ENCODE assay signal across 19 mouse cellular contexts in genomic region chr14:10712916-10713315, GRCm38 (mm10).
DNase-seq lines count a peak whose midpoint lies in the region; ATAC-seq lines count a peak whose summit lies in the region.
"Had no signal": no experiment of that assay in that cellular context is flagged by ENCODE, and none has a peak within 500 bp of the region (broad histone marks: within the 10 kb centered on the region; RNA-seq: fewer than 3 reads in every experiment).

No protein-coding gene starts in this region.

- H3K4me1 ChIP-seq in forebrain, embryonic 13.5 days, result peaks cover 29% of the 10 kb centered on the region
- H3K4me1 ChIP-seq in forebrain, embryonic 14.5 days (ENCODE audit: control insufficient read depth, insufficient read depth, low read length), result no peaks in the 10 kb centered on the region
- H3K4me1 ChIP-seq: heart, embryonic 10.5 days; hindbrain, embryonic 15.5 days; limb, embryonic 15.5 days; liver, embryonic 15.5 days; neural tube, embryonic 12.5 days had no signal

- no peak overlapping the region for H3K27ac ChIP-seq in forebrain, embryonic 13.5 days
- H3K27ac ChIP-seq in forebrain, embryonic 14.5 days (ENCODE audit: low read depth, low read length), result no peak overlapping the region
- H3K27ac ChIP-seq: forebrain, embryonic 12.5 days; heart, embryonic 10.5 days; hindbrain, embryonic 15.5 days; limb, embryonic 15.5 days; liver, embryonic 15.5 days; neural tube, embryonic 12.5 days had no signal

- H3K27me3 ChIP-seq in forebrain, embryonic 13.5 days, result no peaks in the 10 kb centered on the region
- H3K27me3 ChIP-seq in forebrain, embryonic 14.5 days (replicated peaks; ENCODE audit: control insufficient read depth, insufficient read depth, low read length), result no peaks in the 10 kb centered on the region
- H3K27me3 ChIP-seq: CH12.LX; forebrain, embryonic 12.5 days; hindbrain, embryonic 15.5 days; limb, embryonic 15.5 days; liver, embryonic 15.5 days; neural tube, embryonic 12.5 days had no signal

- H3K9me3 ChIP-seq in forebrain, embryonic 13.5 days (replicated peaks), result no peaks in the 10 kb centered on the region
- no peaks in the 10 kb centered on the region for H3K9me3 ChIP-seq in forebrain, embryonic 14.5 days (replicated peaks; ENCODE audit: control insufficient read depth, low read length)
- H3K9me3 ChIP-seq: forebrain, embryonic 12.5 days; heart, embryonic 10.5 days; hindbrain, embryonic 15.5 days; limb, embryonic 15.5 days; liver, embryonic 15.5 days; neural tube, embryonic 12.5 days had no signal

- H3K4me3 ChIP-seq in forebrain, embryonic 13.5 days, result no peak overlapping the region
- no peak overlapping the region for H3K4me3 ChIP-seq in forebrain, embryonic 14.5 days (ENCODE audit: low read depth, low read length)
- H3K4me3 ChIP-seq: forebrain, embryonic 12.5 days; heart, embryonic 10.5 days; hindbrain, embryonic 15.5 days; limb, embryonic 15.5 days; liver, embryonic 15.5 days; neural tube, embryonic 12.5 days had no signal

- no peaks in the 10 kb centered on the region for H3K36me3 ChIP-seq in forebrain, embryonic 13.5 days (ENCODE audit: poor library complexity, severe bottlenecking)
- H3K36me3 ChIP-seq in forebrain, embryonic 14.5 days (ENCODE audit: control insufficient read depth, insufficient read depth, low read length), result no peaks in the 10 kb centered on the region
- H3K36me3 ChIP-seq: forebrain, embryonic 12.5 days; heart, embryonic 10.5 days; hindbrain, embryonic 15.5 days; limb, embryonic 15.5 days; liver, embryonic 15.5 days; neural tube, embryonic 12.5 days had no signal

- H3K4me2 ChIP-seq in forebrain, embryonic 13.5 days, result peak overlapping the region; percentile 25
- H3K4me2 ChIP-seq in forebrain, embryonic 14.5 days (ENCODE audit: low read length), result no peak overlapping the region
- H3K4me2 ChIP-seq: forebrain, embryonic 12.5 days; hindbrain, embryonic 15.5 days; limb, embryonic 15.5 days; liver, embryonic 15.5 days; neural tube, embryonic 12.5 days had no signal

- no peak for ATAC-seq in forebrain, embryonic 13.5 days
- ATAC-seq in forebrain, embryonic 14.5 days, result no peak
- no peak for ATAC-seq in cerebellum, adult (ENCODE audit: insufficient number of reproducible peaks, low FRiP score, low TSS enrichment)

- WGBS in forebrain, embryonic 13.5 days, result 42% methylated on average over 3 of the region's 3 CpGs
- WGBS in forebrain, embryonic 14.5 days, result 34% methylated on average over 3 of the region's 3 CpGs

- no peak for DNase-seq in forebrain, embryonic 14.5 days (ENCODE audit: low spot score)
- peak; percentile 6 for DNase-seq in retina, postnatal 1 day
- no peak for DNase-seq in retina, embryonic 14.5 days (ENCODE audit: low spot score)
- peak; percentile 31 for DNase-seq in R1 (ENCODE audit: low read depth, low spot score)
- DNase-seq in skeletal muscle tissue, adult 2 months (ENCODE audit: low read depth, low spot score), result peak; percentile 0
- DNase-seq: B cell, adult 2 months; heart, postnatal 4 days; kidney, adult 8-10 months; kidney, postnatal 14 days; lung, postnatal 4 days had no signal

- no peak overlapping the region for H3K9ac ChIP-seq in forebrain, embryonic 13.5 days
- H3K9ac ChIP-seq in forebrain, embryonic 14.5 days (ENCODE audit: low read length), result no peak overlapping the region
- H3K9ac ChIP-seq: forebrain, embryonic 12.5 days; hindbrain, embryonic 15.5 days; limb, embryonic 15.5 days; liver, embryonic 15.5 days; neural tube, embryonic 12.5 days had no signal

Comparison
In these comparisons a context has a peak if more than half of its experiments do, and no peak if none do; other contexts are left out.
1. DNase-seq: peak in retina, postnatal 1 day (single experiment), R1 (single experiment) and skeletal muscle tissue, adult 2 months (single experiment); none in forebrain, embryonic 14.5 days (single experiment) and retina, embryonic 14.5 days (single experiment).